Mouse (Mus musculus) testis, adult 2 months (tissue): ENCODE data around the gene 1600002K03Rik.

Source experiments
- CTCF ChIP-seq: fragments of 200-500 bp; IDR thresholded peaks from 2 replicates; pipeline ENCODE4 v1.5.1; 2012; ENCODE audit warnings: low read depth, mild to moderate bottlenecking, inconsistent platforms, low read length, moderate library complexity; ENCODE audit not compliant: control insufficient read depth, insufficient read depth, insufficient replicate concordance
- POLR2A ChIP-seq: fragments of 200-500 bp; IDR thresholded peaks from 2 replicates; pipeline ENCODE4 v1.6.1; 2012; ENCODE audit warnings: low read depth, mild to moderate bottlenecking, inconsistent platforms, low read length, moderate library complexity; ENCODE audit not compliant: control insufficient read depth

DNA sequence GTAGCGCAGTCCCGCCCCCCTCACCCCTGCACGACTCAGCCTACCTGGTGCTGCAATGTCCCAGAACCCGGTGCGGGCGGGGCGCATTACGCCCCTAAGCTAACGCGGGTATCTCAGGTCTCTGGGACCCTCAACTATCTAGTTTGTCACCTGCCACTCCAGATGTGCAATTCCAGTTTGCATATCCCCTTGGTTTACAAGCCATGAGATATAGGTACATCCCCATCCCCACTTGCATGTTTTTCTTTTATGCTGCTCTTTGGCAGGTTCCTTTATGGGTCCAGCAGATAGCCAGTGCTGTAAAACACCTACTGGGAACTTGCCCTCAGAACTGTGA, 33.3 kb upstream of the 1600002K03Rik start:
- no peak for TF ChIP-seq POLR2A
- TF ChIP-seq CTCF = no peak
